Mouse (Mus musculus) hindbrain, embryonic 14.5 days (tissue): ENCODE measurements around the gene Nkd2. TPM values are rescaled to one million over a fixed set of nuclear protein-coding genes. Genes with fewer than 3 reads are reported as not detected.

Source experiments
- ATAC-seq: fragments of 200-750 bp; cut with Nextera tagmentation; 2 replicates; pipeline ENCODE4 v1.8.0; 2017; ENCODE audit warnings: moderate number of reproducible peaks, mild to moderate bottlenecking, moderate TSS enrichment, moderate library complexity; ENCODE audit not compliant: low FRiP score
- DNase-seq: peaks from one replicate; pipeline ENCODE4 v3.0.0-alpha.2; 2015; ENCODE audit warnings: low spot score
- H3K27ac ChIP-seq: fragments of 300-500 bp; sonication (generic); 2 replicates; pipeline ENCODE4 v1.5.1; 2014; ENCODE audit warnings: mild to moderate bottlenecking, moderate library complexity
- H3K27me3 ChIP-seq: fragments of 300-500 bp; sonication (generic); 2 replicates; pipeline ENCODE4 v1.6.1; 2014; ENCODE audit warnings: mild to moderate bottlenecking, low read length, mixed read lengths; ENCODE audit not compliant: control insufficient read depth, insufficient read depth
- H3K36me3 ChIP-seq: fragments of 300-500 bp; sonication (generic); replicated peaks from 2 replicates; pipeline ENCODE4 v1.6.1; 2014; ENCODE audit not compliant: control insufficient read depth, insufficient read depth
- H3K4me1 ChIP-seq: fragments of 300-500 bp; sonication (generic); replicated peaks from 2 replicates; pipeline ENCODE4 v1.6.1; 2014; ENCODE audit warnings: antibody characterized with exemption, low read length, mixed read lengths; ENCODE audit not compliant: control insufficient read depth, insufficient read depth
- H3K4me2 ChIP-seq: fragments of 300-500 bp; sonication (generic); replicated peaks from 2 replicates; pipeline ENCODE4 v1.6.1; 2014; ENCODE audit warnings: mild to moderate bottlenecking, moderate library complexity
- H3K4me3 ChIP-seq: fragments of 300-500 bp; sonication (generic); replicated peaks from 2 replicates; pipeline ENCODE4 v1.5.1; 2014; ENCODE audit warnings: mild to moderate bottlenecking, low read length
- H3K9ac ChIP-seq: fragments of 300-500 bp; sonication (generic); 2 replicates; pipeline ENCODE4 v1.6.1; 2014
- H3K9me3 ChIP-seq: fragments of 300-500 bp; sonication (generic); 2 replicates; pipeline ENCODE4 v1.6.1; 2016; ENCODE audit warnings: low read length; ENCODE audit not compliant: control insufficient read depth
- WGBS: fragments of 180-500 bp; shearing (Covaris S2); extraction: QIAGEN DNeasy Blood & Tissue Kit; methylation state at CpG from one replicate; pipeline ENCODE4 v1.1.7; 2014; 5-methylcytosine and 5-hydroxymethylcytosine counted together
- polyA plus RNA-seq: library from polyadenylated mRNA; unstranded; fragments of >200 nt; fragmentation: Nextera tagmentation; extraction: Ambion mirVana; gene quantifications from 2 replicates; pipeline ENCODE4 v1.2.1, GENCODE M21; 2014

Nkd2 gene
- polyA plus RNA-seq, 1 experiment from 2014 or later, result 13.2 TPM

- no peak overlapping the region for H3K27ac ChIP-seq
- peak overlapping the region; percentile 65 for H3K9ac ChIP-seq
- ATAC-seq (peak; percentile 76), DNase-seq (no peak)
- peak overlapping the region; percentile 54 for H3K4me3 ChIP-seq
- H3K27me3 ChIP-seq, result peaks cover 19% of the 10 kb centered on the region
- peak overlapping the region; percentile 67 for H3K4me2 ChIP-seq
- H3K4me1 ChIP-seq, result no peaks in the 10 kb centered on the region
- no peaks in the 10 kb centered on the region for H3K9me3 ChIP-seq
- WGBS, result 2% methylated on average over 63 of the region's 65 CpGs
- H3K36me3 ChIP-seq, result no peaks in the 10 kb centered on the region
Observed at GRCm38 (mm10) chr13:73846589-73847464, 604 bp downstream of the Nkd2 start.

GRCm38 (mm10) chr13:73842696-73843095, 4.7 kb downstream of the Nkd2 start:
- Histone ChIP-seq H3K9me3 (no peaks in the 10 kb centered on the region), H3K36me3 (no peaks in the 10 kb centered on the region), H3K4me2 (no peak overlapping the region), H3K9ac (no peak overlapping the region), H3K27ac (no peak overlapping the region), H3K4me1 (no peaks in the 10 kb centered on the region), H3K4me3 (no peak overlapping the region), H3K27me3 (peaks cover 14% of the 10 kb centered on the region)
- ATAC-seq (no peak), DNase-seq (no peak)

GRCm38 (mm10) chr13:73839740-73840139, 7.7 kb downstream of the Nkd2 start:
- Histone ChIP-seq H3K9ac (no peak overlapping the region), H3K27ac (no peak overlapping the region), H3K4me2 (no peak overlapping the region), H3K27me3 (no peaks in the 10 kb centered on the region), H3K36me3 (no peaks in the 10 kb centered on the region), H3K9me3 (no peaks in the 10 kb centered on the region), H3K4me3 (no peak overlapping the region), H3K4me1 (no peaks in the 10 kb centered on the region)
- DNase-seq, result no peak
- WGBS, result 85% methylated on average over 4 of the region's 4 CpGs
- ATAC-seq, result no peak

- Histone ChIP-seq H3K36me3 (no peaks in the 10 kb centered on the region), H3K27ac (no peak overlapping the region), H3K4me2 (no peak overlapping the region), H3K27me3 (no peaks in the 10 kb centered on the region), H3K4me1 (no peaks in the 10 kb centered on the region), H3K9ac (no peak overlapping the region), H3K4me3 (no peak overlapping the region), H3K9me3 (no peaks in the 10 kb centered on the region)
- no peak for DNase-seq
- WGBS, result 75% methylated on average over 11 of the region's 11 CpGs
- ATAC-seq, result no peak
Observed at GRCm38 (mm10) chr13:73839137-73839548, 8.3 kb downstream of the Nkd2 start.

GRCm38 (mm10) chr13:73837708-73838107, 9.7 kb downstream of the Nkd2 start:
- 86% methylated on average over 8 of the region's 8 CpGs for WGBS
- ATAC-seq, result no peak

GRCm38 (mm10) chr13:73836491-73836890, 10.9 kb downstream of the Nkd2 start:
- H3K9me3 ChIP-seq, result no peaks in the 10 kb centered on the region
- no peak overlapping the region for H3K9ac ChIP-seq
- H3K4me2 ChIP-seq, result no peak overlapping the region
- H3K27ac ChIP-seq, result no peak overlapping the region
- no peaks in the 10 kb centered on the region for H3K27me3 ChIP-seq
- WGBS, result 79% methylated on average over 6 of the region's 6 CpGs
- no peak overlapping the region for H3K4me3 ChIP-seq
- DNase-seq (no peak), ATAC-seq (no peak)
- H3K36me3 ChIP-seq, result no peaks in the 10 kb centered on the region
- no peaks in the 10 kb centered on the region for H3K4me1 ChIP-seq

More at GRCm38 (mm10) chr13:73837708-73838107, 9.7 kb downstream of the Nkd2 start:
- Histone ChIP-seq H3K27me3 (no peaks in the 10 kb centered on the region), H3K27ac (no peak overlapping the region), H3K4me2 (no peak overlapping the region), H3K9me3 (no peaks in the 10 kb centered on the region), H3K4me1 (no peaks in the 10 kb centered on the region), H3K36me3 (no peaks in the 10 kb centered on the region), H3K4me3 (no peak overlapping the region), H3K9ac (no peak overlapping the region)
- DNase-seq, result no peak

GRCm38 (mm10) chr13:73835791-73836190, 11.6 kb downstream of the Nkd2 start:
- no peak overlapping the region for H3K27ac ChIP-seq
- no peaks in the 10 kb centered on the region for H3K27me3 ChIP-seq
- 73% methylated on average over 4 of the region's 4 CpGs for WGBS
- H3K4me1 ChIP-seq, result no peaks in the 10 kb centered on the region
- no peak overlapping the region for H3K4me2 ChIP-seq
- DNase-seq (no peak), ATAC-seq (no peak)
- H3K9me3 ChIP-seq, result no peaks in the 10 kb centered on the region
- no peak overlapping the region for H3K9ac ChIP-seq
- no peaks in the 10 kb centered on the region for H3K36me3 ChIP-seq
- no peak overlapping the region for H3K4me3 ChIP-seq

GRCm38 (mm10) chr13:73833809-73834208, 13.6 kb downstream of the Nkd2 start:
- H3K27ac ChIP-seq, result no peak overlapping the region
- DNase-seq, result no peak
- no peak overlapping the region for H3K4me2 ChIP-seq
- H3K36me3 ChIP-seq, result no peaks in the 10 kb centered on the region
- no peaks in the 10 kb centered on the region for H3K9me3 ChIP-seq
- no peak overlapping the region for H3K9ac ChIP-seq
- no peak overlapping the region for H3K4me3 ChIP-seq
- 70% methylated on average over 12 of the region's 12 CpGs for WGBS
- no peaks in the 10 kb centered on the region for H3K4me1 ChIP-seq
- ATAC-seq, result no peak
- H3K27me3 ChIP-seq, result no peaks in the 10 kb centered on the region

- H3K27ac ChIP-seq, result no peak overlapping the region
- 8% methylated on average over 2 of the region's 2 CpGs for WGBS
- H3K27me3 ChIP-seq, result no peaks in the 10 kb centered on the region
- H3K4me1 ChIP-seq, result no peaks in the 10 kb centered on the region
- DNase-seq, result peak; percentile 84
- H3K4me2 ChIP-seq, result no peak overlapping the region
- no peaks in the 10 kb centered on the region for H3K36me3 ChIP-seq
- no peak overlapping the region for H3K9ac ChIP-seq
- H3K4me3 ChIP-seq, result no peak overlapping the region
- no peaks in the 10 kb centered on the region for H3K9me3 ChIP-seq
- ATAC-seq, result no peak
Observed at GRCm38 (mm10) chr13:73831486-73831885, 15.9 kb downstream of the Nkd2 start.
